Mouse (Mus musculus) hindbrain, embryonic 13.5 days (tissue): ENCODE results near the gene AI413582. TPM values are rescaled to one million over a fixed set of nuclear protein-coding genes. Genes with fewer than 3 reads are reported as not detected.

Experiments
- ATAC-seq: fragments of 200-750 bp; cut with Nextera tagmentation; 2 replicates; pipeline ENCODE4 v1.8.0; 2017; ENCODE audit warnings: moderate TSS enrichment; ENCODE audit not compliant: low FRiP score
- H3K27ac ChIP-seq: fragments of 300-500 bp; sonication (generic); 2 replicates; pipeline ENCODE4 v1.5.1; 2015; ENCODE audit warnings: inconsistent platforms, mild to moderate bottlenecking, moderate library complexity
- H3K27me3 ChIP-seq: fragments of 300-500 bp; sonication (generic); 2 replicates; pipeline ENCODE4 v1.6.1; 2015; ENCODE audit warnings: mild to moderate bottlenecking, inconsistent platforms
- H3K36me3 ChIP-seq: fragments of 300-500 bp; sonication (generic); 2 replicates; pipeline ENCODE4 v1.6.1; 2015; ENCODE audit warnings: mild to moderate bottlenecking, inconsistent platforms
- H3K4me1 ChIP-seq: fragments of 300-500 bp; sonication (generic); replicated peaks from 2 replicates; pipeline ENCODE4 v1.6.1; 2015; ENCODE audit warnings: inconsistent platforms
- H3K4me2 ChIP-seq: fragments of 300-500 bp; sonication (generic); 2 replicates; pipeline ENCODE4 v1.6.1; 2015; ENCODE audit warnings: inconsistent platforms, mild to moderate bottlenecking, moderate library complexity
- H3K4me3 ChIP-seq: fragments of 300-500 bp; sonication (generic); 2 replicates; pipeline ENCODE4 v1.5.1; 2015; ENCODE audit warnings: mild to moderate bottlenecking, inconsistent platforms
- H3K9ac ChIP-seq: fragments of 300-500 bp; sonication (generic); 2 replicates; pipeline ENCODE4 v1.6.1; 2015; ENCODE audit warnings: mild to moderate bottlenecking, inconsistent platforms
- H3K9me3 ChIP-seq: fragments of 300-500 bp; sonication (generic); 2 replicates; pipeline ENCODE4 v1.6.1; 2016; ENCODE audit warnings: inconsistent platforms
- WGBS: fragments of 180-500 bp; shearing (Covaris S2); methylation state at CpG from one replicate; pipeline ENCODE4 v1.1.7; 2015; 5-methylcytosine and 5-hydroxymethylcytosine counted together
- polyA plus RNA-seq: library from polyadenylated mRNA; unstranded; fragments of >200 nt; fragmentation: Nextera tagmentation; extraction: Ambion mirVana; gene quantifications from 2 replicates; pipeline ENCODE4 v1.2.1, GENCODE M21; 2015

The AI413582 gene
- polyA plus RNA-seq, 1 experiment from 2014 or later, result 44.8 TPM

DNA sequence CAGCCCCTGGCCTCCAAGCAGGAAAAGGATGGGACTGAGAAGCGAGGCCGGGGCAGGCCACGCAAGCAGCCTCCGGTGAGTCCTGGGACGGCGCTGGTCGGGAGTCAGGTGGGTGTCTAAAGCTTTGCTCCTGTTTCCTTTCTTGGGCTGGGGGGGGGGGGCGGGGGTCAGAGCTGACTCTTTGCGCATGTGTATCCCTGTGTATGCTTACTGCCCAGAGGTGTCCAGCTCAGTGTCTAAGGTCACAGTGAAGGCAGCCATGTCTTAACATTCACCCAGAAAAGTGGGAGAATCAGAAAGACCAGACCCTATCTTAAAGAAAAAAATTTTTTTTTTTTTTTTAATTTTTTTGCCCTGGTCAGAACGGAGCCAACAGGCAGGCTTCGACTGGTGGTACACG, 6.0 kb downstream of the AI413582 start:
- no peak overlapping the region for H3K9ac ChIP-seq
- peaks cover 64% of the 10 kb centered on the region for H3K4me1 ChIP-seq
- peaks cover 13% of the 10 kb centered on the region for H3K27me3 ChIP-seq
- 75% methylated on average over 12 of the region's 12 CpGs for WGBS
- no peak overlapping the region for H3K4me3 ChIP-seq
- ATAC-seq, result no peak
- H3K27ac ChIP-seq, result no peak overlapping the region
- H3K9me3 ChIP-seq, result no peaks in the 10 kb centered on the region
- no peak overlapping the region for H3K4me2 ChIP-seq
- peaks cover 15% of the 10 kb centered on the region for H3K36me3 ChIP-seq

GRCm38 (mm10) chr17:27558845-27559244, 6.7 kb downstream of the AI413582 start:
- WGBS, result 16% methylated on average over 5 of the region's 5 CpGs
- H3K27ac ChIP-seq, result no peak overlapping the region
- peak overlapping the region; percentile 85 for H3K4me2 ChIP-seq
- H3K27me3 ChIP-seq, result peaks cover 18% of the 10 kb centered on the region
- H3K9me3 ChIP-seq, result no peaks in the 10 kb centered on the region
- 0 out of 2 replicates have a peak overlapping the region, but pooled peaks have one; percentile 13 for H3K9ac ChIP-seq
- H3K36me3 ChIP-seq, result peaks cover 15% of the 10 kb centered on the region
- H3K4me1 ChIP-seq, result peaks cover 56% of the 10 kb centered on the region
- H3K4me3 ChIP-seq, result no peak overlapping the region
- no peak for ATAC-seq

DNA sequence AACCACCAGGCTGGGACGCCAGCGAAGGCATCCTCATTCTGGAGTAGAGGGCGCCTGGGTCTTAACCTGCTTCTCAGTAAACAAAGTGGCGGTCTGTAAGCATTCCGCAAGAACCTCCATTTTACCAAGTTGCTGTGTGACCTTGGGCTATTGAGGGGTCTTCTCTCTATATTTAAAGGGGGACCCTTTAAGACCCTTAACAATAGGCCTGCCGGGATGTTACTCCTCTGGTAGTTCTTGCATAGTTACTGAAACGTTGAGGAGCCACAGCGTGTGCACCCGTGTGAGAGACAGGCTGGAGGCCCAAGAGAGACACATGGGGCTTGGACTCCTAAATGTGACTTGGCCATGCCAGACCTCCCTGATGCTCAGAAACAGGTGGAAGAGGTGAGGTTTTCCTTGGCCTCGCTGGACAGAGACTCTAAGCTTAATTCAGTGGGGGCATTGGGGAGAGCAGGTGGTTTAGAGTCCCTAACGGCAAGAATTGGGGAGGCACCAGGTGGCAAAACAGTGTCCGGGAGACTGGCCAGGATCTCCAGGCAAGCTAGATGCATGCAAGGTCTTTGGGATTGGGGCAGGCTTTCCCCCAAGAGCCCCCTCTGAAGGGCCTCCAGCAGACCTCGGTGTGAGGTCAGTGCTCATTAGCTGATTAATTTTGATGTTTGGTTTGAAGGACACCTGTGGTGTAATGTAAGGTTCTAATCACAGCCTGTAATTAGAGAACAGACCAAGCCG, 7.5 kb downstream of the AI413582 start:
- Histone ChIP-seq H3K4me1 (peaks cover 53% of the 10 kb centered on the region), H3K27me3 (peaks cover 18% of the 10 kb centered on the region), H3K4me2 (peak overlapping the region; percentile 85), H3K36me3 (peaks cover 15% of the 10 kb centered on the region), H3K27ac (peak overlapping the region; percentile 94; the same call in 1 of the 2 replicates), H3K4me3 (peak overlapping the region; percentile 69), H3K9ac (peak overlapping the region; percentile 90), H3K9me3 (no peaks in the 10 kb centered on the region)
- WGBS, result 2% methylated on average over 14 of the region's 14 CpGs
- no peak for ATAC-seq

GRCm38 (mm10) chr17:27557181-27557926, 8.2 kb downstream of the AI413582 start:
- H3K9me3 ChIP-seq, result no peaks in the 10 kb centered on the region
- peaks cover 53% of the 10 kb centered on the region for H3K4me1 ChIP-seq
- peak overlapping the region; percentile 69 for H3K4me3 ChIP-seq
- ATAC-seq, result peak; percentile 44
- H3K36me3 ChIP-seq, result peaks cover 15% of the 10 kb centered on the region
- H3K9ac ChIP-seq, result peak overlapping the region; percentile 90
- under 1% methylated on average over 36 of the region's 75 CpGs for WGBS
- H3K27me3 ChIP-seq, result peaks cover 18% of the 10 kb centered on the region
- peak overlapping the region; percentile 85 for H3K4me2 ChIP-seq
- H3K27ac ChIP-seq, result peak overlapping the region; percentile 94

- peak; percentile 66 for ATAC-seq
- H3K4me3 ChIP-seq, result peak within 1 kb of the TSS; percentile 69
- H3K27me3 ChIP-seq, result peaks cover 18% of the 10 kb centered on the region
- H3K4me1 ChIP-seq, result peaks cover 45% of the 10 kb centered on the region
- no peaks in the 10 kb centered on the region for H3K9me3 ChIP-seq
- peak within 1 kb of the TSS; percentile 90 for H3K9ac ChIP-seq
- H3K27ac ChIP-seq, result peak within 1 kb of the TSS; percentile 94
- under 1% methylated on average over 78 of the region's 79 CpGs for WGBS
- peaks cover 8% of the 10 kb centered on the region for H3K36me3 ChIP-seq
- H3K4me2 ChIP-seq, result peak within 1 kb of the TSS; percentile 85
Observed at GRCm38 (mm10) chr17:27556315-27557011, 9.1 kb downstream of the AI413582 start, which contains the start of gene Hmga1. TSS of gene Hmga1 (plus strand) at chr17:27556497.

GRCm38 (mm10) chr17:27555512-27556172, 9.9 kb downstream of the AI413582 start:
- no peaks in the 10 kb centered on the region for H3K36me3 ChIP-seq
- H3K9me3 ChIP-seq, result no peaks in the 10 kb centered on the region
- H3K27me3 ChIP-seq, result peaks cover 18% of the 10 kb centered on the region
- H3K9ac ChIP-seq, result peak overlapping the region; percentile 90
- peak overlapping the region; percentile 94 for H3K27ac ChIP-seq
- H3K4me2 ChIP-seq, result peak overlapping the region; percentile 85
- peak overlapping the region; percentile 69 for H3K4me3 ChIP-seq
- peaks cover 43% of the 10 kb centered on the region for H3K4me1 ChIP-seq
- WGBS, result 0% methylated on average over 44 of the region's 55 CpGs
- no peak for ATAC-seq

- H3K9ac ChIP-seq, result peak overlapping the region; percentile 90
- H3K4me3 ChIP-seq, result peak overlapping the region; percentile 69
- peaks cover 18% of the 10 kb centered on the region for H3K27me3 ChIP-seq
- ATAC-seq, result no peak
- no peaks in the 10 kb centered on the region for H3K36me3 ChIP-seq
- H3K4me2 ChIP-seq, result peak overlapping the region; percentile 85
- H3K4me1 ChIP-seq, result peaks cover 42% of the 10 kb centered on the region
- H3K27ac ChIP-seq, result peak overlapping the region; percentile 94; the same call in 1 of the 2 replicates
- WGBS, result under 1% methylated on average over 34 of the region's 39 CpGs
- no peaks in the 10 kb centered on the region for H3K9me3 ChIP-seq
Observed at GRCm38 (mm10) chr17:27555075-27555511, 10.5 kb downstream of the AI413582 start.

- peak overlapping the region; percentile 69; the same call in 1 of the 2 replicates for H3K4me3 ChIP-seq
- no peak overlapping the region for H3K27ac ChIP-seq
- H3K36me3 ChIP-seq, result no peaks in the 10 kb centered on the region
- 44% methylated on average over 20 of the region's 20 CpGs for WGBS
- peak overlapping the region; percentile 90; the same call in 1 of the 2 replicates for H3K9ac ChIP-seq
- H3K4me1 ChIP-seq, result peaks cover 40% of the 10 kb centered on the region
- H3K9me3 ChIP-seq, result no peaks in the 10 kb centered on the region
- peak overlapping the region; percentile 85 for H3K4me2 ChIP-seq
- no peak for ATAC-seq
- H3K27me3 ChIP-seq, result peaks cover 18% of the 10 kb centered on the region
Observed at GRCm38 (mm10) chr17:27554062-27554960, 11.2 kb downstream of the AI413582 start.

DNA sequence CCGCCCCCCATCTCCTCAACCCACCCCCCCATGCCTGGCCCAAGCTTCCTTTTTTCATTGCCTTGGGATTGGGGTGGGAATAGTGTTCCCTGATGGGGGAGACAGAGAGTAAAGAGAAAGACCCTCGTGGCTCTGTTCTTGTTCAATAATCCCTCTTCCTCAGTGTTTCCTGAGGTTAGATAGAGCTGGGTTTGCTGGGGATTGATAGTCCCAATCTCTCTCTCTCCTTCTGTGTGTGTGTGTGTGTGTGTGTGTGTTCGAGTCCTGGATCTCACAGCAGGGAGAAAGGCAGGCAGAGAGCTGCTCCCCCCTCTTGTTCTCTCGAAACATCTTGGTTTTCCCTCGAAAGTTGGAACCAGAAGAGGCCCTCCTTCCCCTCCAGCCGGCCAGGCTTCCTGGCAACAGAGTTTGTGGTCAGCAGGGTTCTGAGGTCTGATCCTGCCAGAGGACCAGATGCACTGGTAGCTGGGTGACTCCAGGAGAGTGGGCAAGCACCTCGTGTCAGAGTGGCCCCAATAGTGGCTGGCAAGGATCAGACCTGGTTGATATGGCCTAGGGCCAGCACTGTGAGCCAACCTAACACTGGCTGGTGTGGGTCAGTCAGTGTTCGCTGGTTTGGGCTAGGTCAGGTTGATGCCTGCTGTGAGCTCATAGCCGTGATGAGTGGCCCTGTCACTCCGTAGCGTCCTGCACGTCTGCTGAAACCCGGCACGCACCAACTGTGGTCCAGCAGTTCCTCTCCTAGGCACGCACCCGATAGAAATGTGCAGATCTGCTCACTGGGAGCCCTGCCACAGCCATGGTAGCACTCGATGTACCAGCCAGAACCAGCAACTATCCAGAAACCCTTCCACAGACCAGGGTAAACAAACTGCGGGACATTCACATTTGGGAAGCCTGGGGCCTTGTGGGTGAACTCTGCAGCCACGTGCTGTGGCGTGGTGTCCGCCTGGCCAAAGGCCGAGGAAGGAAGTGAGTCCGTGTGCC, 13.0 kb downstream of the AI413582 start:
- no peaks in the 10 kb centered on the region for H3K9me3 ChIP-seq
- H3K27me3 ChIP-seq, result peaks cover 18% of the 10 kb centered on the region
- WGBS, result 76% methylated on average over 23 of the region's 23 CpGs
- peaks cover 29% of the 10 kb centered on the region for H3K4me1 ChIP-seq
- H3K27ac ChIP-seq, result no peak overlapping the region
- no peaks in the 10 kb centered on the region for H3K36me3 ChIP-seq
- no peak for ATAC-seq
- H3K9ac ChIP-seq, result no peak overlapping the region
- no peak overlapping the region for H3K4me3 ChIP-seq
- no peak overlapping the region for H3K4me2 ChIP-seq

GRCm38 (mm10) chr17:27551393-27551940, 14.1 kb downstream of the AI413582 start:
- ATAC-seq, result no peak
- Histone ChIP-seq H3K9me3 (no peaks in the 10 kb centered on the region), H3K36me3 (no peaks in the 10 kb centered on the region), H3K4me2 (no peak overlapping the region), H3K9ac (no peak overlapping the region), H3K27me3 (peaks cover 19% of the 10 kb centered on the region), H3K4me3 (no peak overlapping the region), H3K27ac (no peak overlapping the region), H3K4me1 (peaks cover 25% of the 10 kb centered on the region)
- 64% methylated on average over 10 of the region's 10 CpGs for WGBS
